Mouse (Mus musculus): ENCODE results near the gene Spaar.

Spaar gene

GRCm38 (mm10) chr4:43798936-43799335 lies 69.1 kb downstream of the Spaar start:
- no peak for DNase-seq (ENCODE audit: low read depth, low spot score)
